Mouse (Mus musculus): ENCODE data around the gene Syt7. TPM values are rescaled to one million over a fixed set of nuclear protein-coding genes. Genes with fewer than 3 reads are reported as not detected.
A peak's percentile ranks its signal among the peaks of the same experiment; 100 is the strongest.

Syt7 gene
- total and polyA plus RNA-seq, 2 experiments from 2014 or later, result 0.96 to 5.0 TPM

DNA sequence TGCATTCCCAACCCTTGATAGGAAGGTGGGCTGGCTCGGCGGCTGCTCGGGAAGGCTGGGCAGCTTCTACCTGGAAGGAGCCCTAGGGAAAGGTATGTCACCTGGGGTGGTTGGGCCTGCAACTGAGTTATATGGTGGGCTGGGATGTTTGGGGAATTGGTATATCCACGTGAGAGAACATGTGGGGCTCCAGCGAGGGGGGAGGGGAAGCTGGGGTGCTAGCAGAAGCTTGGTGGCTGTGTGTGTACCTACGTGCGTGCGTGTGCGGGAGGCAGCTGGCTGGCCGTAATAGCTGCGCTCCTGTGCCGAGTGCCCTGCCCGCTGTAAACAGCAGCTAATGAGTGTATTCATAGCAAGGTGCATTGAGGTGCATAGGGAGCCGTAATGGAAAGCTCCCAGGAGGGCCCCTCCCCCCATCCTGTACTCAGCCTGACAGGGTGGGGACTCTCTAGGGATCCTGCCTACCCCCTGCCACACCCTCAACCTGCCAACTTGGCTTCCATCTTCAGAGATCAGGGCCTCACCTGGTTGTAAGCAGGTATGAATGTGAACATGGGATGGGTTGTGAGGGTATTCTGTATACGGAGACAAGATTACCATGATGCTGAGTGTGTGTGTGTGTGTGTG lies 5.1 kb downstream of the Syt7 start:
- no peak for ATAC-seq (ENCODE audit: insufficient read depth, low read depth)

DNA sequence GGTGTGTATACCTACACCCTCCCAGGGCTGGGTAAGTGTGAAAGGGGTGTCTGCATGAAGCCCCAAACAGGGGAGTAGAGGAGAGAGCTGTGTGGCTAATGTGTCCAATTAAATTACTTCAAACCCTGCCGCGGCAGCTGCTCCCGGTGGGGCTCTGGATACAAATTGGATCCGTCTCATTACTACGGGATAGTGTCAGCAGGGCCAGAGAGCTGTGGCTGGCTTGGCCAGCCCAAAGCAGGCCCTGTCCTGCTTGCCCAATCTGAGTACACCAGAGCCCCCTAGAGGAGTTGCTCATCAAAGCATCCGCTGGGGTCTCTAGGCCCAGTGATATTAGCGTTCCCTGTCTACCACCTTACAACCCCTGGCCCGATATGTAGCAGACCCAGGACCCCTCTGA lies 6.3 kb downstream of the Syt7 start:
- DNase-seq (ENCODE audit: low spot score) (no peak), ATAC-seq (ENCODE audit: insufficient read depth, low read depth) (no peak)
- WGBS, result 42% methylated on average over 8 of the region's 8 CpGs
- TF ChIP-seq CTCF (IDR thresholded peaks at IDR 0.05; ENCODE audit: low read depth) (peak; percentile 27), EP300 (IDR thresholded peaks at IDR 0.05; ENCODE audit: low read depth) (no peak)
- Histone ChIP-seq H3K4me1 (ENCODE audit: control insufficient read depth, insufficient read depth) (peaks cover 14% of the 10 kb centered on the region; the same call in 1 of the 2 replicates), H3K9me3 (replicated peaks; ENCODE audit: control insufficient read depth, low read length) (no peaks in the 10 kb centered on the region), H3K9ac (replicated peaks; ENCODE audit: low read depth, low read length) (no peak overlapping the region), H3K27me3 (ENCODE audit: control insufficient read depth, insufficient read depth, low read length) (peaks cover 6% of the 10 kb centered on the region), H3K27ac (ENCODE audit: low read depth) (no peak overlapping the region), H3K36me3 (replicated peaks; ENCODE audit: control insufficient read depth, insufficient read depth, low read length) (no peaks in the 10 kb centered on the region), H3K4me3 (ENCODE audit: low read depth, low read length) (no peak overlapping the region), H3K4me2 (ENCODE audit: low read depth, low read length) (no peak overlapping the region)

More for the DNA sequence above, 5.1 kb downstream of the Syt7 start:
- no peak for DNase-seq (ENCODE audit: low spot score)
- Histone ChIP-seq H3K4me1 (ENCODE audit: control insufficient read depth, insufficient read depth) (peaks cover 14% of the 10 kb centered on the region; the same call in 1 of the 2 replicates), H3K27ac (ENCODE audit: low read depth) (no peak overlapping the region), H3K9ac (replicated peaks; ENCODE audit: low read depth, low read length) (no peak overlapping the region), H3K4me2 (ENCODE audit: low read depth, low read length) (no peak overlapping the region), H3K27me3 (ENCODE audit: control insufficient read depth, insufficient read depth, low read length) (peaks cover 15% of the 10 kb centered on the region), H3K4me3 (ENCODE audit: low read depth, low read length) (no peak overlapping the region), H3K9me3 (replicated peaks; ENCODE audit: control insufficient read depth, low read length) (no peaks in the 10 kb centered on the region), H3K36me3 (replicated peaks; ENCODE audit: control insufficient read depth, insufficient read depth, low read length) (no peaks in the 10 kb centered on the region)
- TF ChIP-seq EP300 (IDR thresholded peaks at IDR 0.05; ENCODE audit: low read depth), result no peak
- TF ChIP-seq CTCF (IDR thresholded peaks at IDR 0.05; ENCODE audit: low read depth), result no peak
- WGBS, result 75% methylated on average over 15 of the region's 15 CpGs

GRCm38 (mm10) chr19:10396962-10397361 lies 8.1 kb downstream of the Syt7 start:
- peaks cover 3% of the 10 kb centered on the region; the same call in 1 of the 2 replicates for H3K27me3 ChIP-seq (ENCODE audit: control insufficient read depth, insufficient read depth, low read length)
- WGBS, result 69% methylated on average over 2 of the region's 2 CpGs

GRCm38 (mm10) chr19:10397479-10398153 lies 8.7 kb downstream of the Syt7 start:
- no peak overlapping the region for H3K4me2 ChIP-seq (ENCODE audit: low read depth, low read length)
- DNase-seq (ENCODE audit: low spot score) (no peak), ATAC-seq (ENCODE audit: insufficient read depth, low read depth) (peak; percentile 17; the same call in 1 of the 2 replicates)
- TF ChIP-seq CTCF (IDR thresholded peaks at IDR 0.05; ENCODE audit: low read depth), result no peak
- TF ChIP-seq EP300 (IDR thresholded peaks at IDR 0.05; ENCODE audit: low read depth), result no peak
- H3K36me3 ChIP-seq (replicated peaks; ENCODE audit: control insufficient read depth, insufficient read depth, low read length), result no peaks in the 10 kb centered on the region
- peaks cover 3% of the 10 kb centered on the region; the same call in 1 of the 2 replicates for H3K27me3 ChIP-seq (ENCODE audit: control insufficient read depth, insufficient read depth, low read length)
- no peaks in the 10 kb centered on the region for H3K9me3 ChIP-seq (replicated peaks; ENCODE audit: control insufficient read depth, low read length)
- 28% methylated on average over 8 of the region's 8 CpGs for WGBS
- no peak overlapping the region for H3K27ac ChIP-seq (ENCODE audit: low read depth)
- peaks cover 14% of the 10 kb centered on the region; the same call in 1 of the 2 replicates for H3K4me1 ChIP-seq (ENCODE audit: control insufficient read depth, insufficient read depth)
- H3K4me3 ChIP-seq (ENCODE audit: low read depth, low read length), result no peak overlapping the region
- no peak overlapping the region for H3K9ac ChIP-seq (replicated peaks; ENCODE audit: low read depth, low read length)

More at GRCm38 (mm10) chr19:10396962-10397361, 8.1 kb downstream of the Syt7 start:
- no peak overlapping the region for H3K9ac ChIP-seq (replicated peaks; ENCODE audit: low read depth, low read length)
- no peak for ATAC-seq (ENCODE audit: insufficient read depth, low read depth)
- H3K36me3 ChIP-seq (replicated peaks; ENCODE audit: control insufficient read depth, insufficient read depth, low read length), result no peaks in the 10 kb centered on the region
- H3K9me3 ChIP-seq (replicated peaks; ENCODE audit: control insufficient read depth, low read length), result no peaks in the 10 kb centered on the region
- H3K27ac ChIP-seq (ENCODE audit: low read depth), result no peak overlapping the region
- no peak for DNase-seq (ENCODE audit: low spot score)
- no peak for TF ChIP-seq EP300 (IDR thresholded peaks at IDR 0.05; ENCODE audit: low read depth)
- no peak for TF ChIP-seq CTCF (IDR thresholded peaks at IDR 0.05; ENCODE audit: low read depth)
- no peak overlapping the region for H3K4me3 ChIP-seq (ENCODE audit: low read depth, low read length)
- H3K4me1 ChIP-seq (ENCODE audit: control insufficient read depth, insufficient read depth), result peaks cover 14% of the 10 kb centered on the region; the same call in 1 of the 2 replicates
- H3K4me2 ChIP-seq (ENCODE audit: low read depth, low read length), result no peak overlapping the region

- Histone ChIP-seq H3K9ac (replicated peaks; ENCODE audit: low read depth, low read length) (no peak overlapping the region), H3K27me3 (ENCODE audit: control insufficient read depth, insufficient read depth, low read length) (peaks cover 3% of the 10 kb centered on the region; the same call in 1 of the 2 replicates), H3K27ac (ENCODE audit: low read depth) (no peak overlapping the region), H3K4me2 (ENCODE audit: low read depth, low read length) (no peak overlapping the region), H3K4me1 (ENCODE audit: control insufficient read depth, insufficient read depth) (peaks cover 14% of the 10 kb centered on the region; the same call in 1 of the 2 replicates), H3K4me3 (ENCODE audit: low read depth, low read length) (no peak overlapping the region), H3K9me3 (replicated peaks; ENCODE audit: control insufficient read depth, low read length) (no peaks in the 10 kb centered on the region), H3K36me3 (replicated peaks; ENCODE audit: control insufficient read depth, insufficient read depth, low read length) (no peaks in the 10 kb centered on the region)
- WGBS, result 48% methylated on average over 6 of the region's 6 CpGs
- TF ChIP-seq EP300 (IDR thresholded peaks at IDR 0.05; ENCODE audit: low read depth) (no peak), CTCF (IDR thresholded peaks at IDR 0.05; ENCODE audit: low read depth) (no peak)
- no peak for DNase-seq (ENCODE audit: low spot score)
- no peak for ATAC-seq (ENCODE audit: insufficient read depth, low read depth)
These were observed 9.4 kb downstream of the Syt7 start for GRCm38 (mm10) chr19:10398296-10398695.

All from heart, postnatal 0 days (tissue).